Mouse (Mus musculus): ENCODE data around the gene Proser2.

Proser2 gene

DNA sequence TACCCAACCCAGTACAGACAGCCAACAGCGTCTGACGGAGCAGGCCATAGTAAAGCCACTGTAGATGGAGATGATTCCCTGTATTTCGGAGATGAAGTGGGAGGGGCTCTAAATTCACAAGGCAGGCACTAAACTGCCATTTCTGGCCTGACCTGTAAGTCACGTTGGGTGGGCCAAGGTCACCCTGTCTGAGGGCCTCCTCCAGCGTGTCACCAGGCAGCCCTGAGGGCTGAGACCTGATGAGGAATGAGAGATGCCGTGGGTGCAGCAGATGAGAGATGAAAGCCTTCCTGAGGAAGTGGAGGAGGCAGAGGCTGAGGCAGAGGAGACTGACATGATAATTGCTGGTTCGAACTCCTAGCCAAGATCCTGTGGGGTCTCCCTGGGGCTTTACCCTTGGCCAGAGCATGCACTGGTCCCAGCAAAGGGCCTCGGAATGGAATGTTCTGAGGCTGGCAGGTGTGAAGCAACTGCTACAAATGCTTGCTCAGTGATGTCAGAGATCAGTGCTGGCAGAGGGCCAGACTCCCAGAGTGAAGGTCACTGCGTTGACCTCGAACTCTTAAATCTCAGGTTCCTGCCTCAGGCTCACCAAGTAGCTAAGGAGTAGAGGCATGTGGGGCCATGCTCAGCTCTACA lies 55.0 kb downstream of the Proser2 start:
- no peak for DNase-seq (ENCODE audit: low spot score in 2 of 2)

DNA sequence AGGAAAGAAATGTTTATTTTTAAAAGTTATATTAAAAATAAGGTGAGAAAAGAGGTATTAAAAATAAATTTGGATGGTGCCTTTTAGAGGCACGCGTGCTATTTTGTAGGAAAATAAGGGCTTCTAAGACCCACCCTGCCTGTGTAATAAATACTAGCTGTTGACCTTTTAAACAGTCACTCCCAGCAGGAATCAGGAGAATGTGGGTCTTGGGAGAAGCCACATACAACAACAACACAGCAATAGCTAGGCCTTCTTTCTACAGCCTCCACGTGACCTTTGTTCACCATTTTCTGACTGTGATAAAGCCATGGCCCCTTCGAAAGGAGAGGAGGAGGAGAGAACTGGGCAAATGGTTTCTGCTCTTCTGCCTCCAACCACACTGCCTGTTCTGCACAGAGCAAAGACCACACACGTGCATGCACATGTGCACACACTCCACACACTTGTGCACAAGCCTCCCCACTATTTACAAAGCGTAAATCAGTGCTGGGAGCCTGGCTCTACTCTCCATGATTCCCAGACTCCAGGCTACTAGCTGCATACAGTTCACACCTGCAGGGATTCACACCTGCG lies 57.2 kb downstream of the Proser2 start:
- DNase-seq (ENCODE audit: low spot score in 2 of 2): no peak

DNA sequence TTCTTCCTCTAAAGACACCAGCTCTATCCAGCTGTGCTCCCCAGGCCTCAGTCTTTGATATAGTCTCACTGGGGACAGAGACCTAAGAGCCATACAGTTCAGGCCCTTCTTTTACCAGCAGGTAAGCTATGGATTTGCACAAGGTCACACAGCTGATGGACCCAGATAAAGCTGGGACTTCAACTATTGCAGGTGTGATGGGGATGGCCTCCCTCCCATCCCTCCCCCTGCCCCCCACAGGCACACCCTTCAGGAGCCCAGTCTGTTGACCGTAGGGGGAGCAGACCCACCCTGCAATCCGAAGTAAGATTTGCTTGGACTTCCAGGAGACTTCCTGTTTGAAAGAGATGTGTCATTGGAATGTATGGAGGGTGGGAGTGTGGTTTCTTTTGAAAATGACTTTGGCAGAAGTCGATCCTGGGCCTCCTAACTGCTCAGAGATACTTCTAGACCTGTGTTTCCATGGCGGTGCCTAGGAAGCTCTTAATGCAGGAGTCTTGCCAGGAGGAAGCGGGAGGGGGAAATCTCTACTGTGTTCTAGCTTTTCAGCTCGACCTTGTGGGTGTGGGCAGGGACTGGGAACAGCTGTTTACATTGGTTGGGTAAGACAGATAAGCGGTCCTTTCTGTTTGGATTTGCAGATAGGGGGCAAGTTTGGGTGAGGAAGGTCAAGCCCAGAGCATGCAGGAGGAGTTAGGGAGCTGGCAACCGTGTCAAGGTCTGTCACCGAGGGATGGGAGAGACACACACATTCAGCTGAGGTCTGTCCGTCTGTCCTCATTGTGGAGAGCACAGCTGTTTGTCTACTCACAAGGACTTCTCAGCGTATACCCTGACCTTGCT lies 58.2 kb downstream of the Proser2 start:
- DNase-seq (ENCODE audit: low spot score in 2 of 2): no peak

DNA sequence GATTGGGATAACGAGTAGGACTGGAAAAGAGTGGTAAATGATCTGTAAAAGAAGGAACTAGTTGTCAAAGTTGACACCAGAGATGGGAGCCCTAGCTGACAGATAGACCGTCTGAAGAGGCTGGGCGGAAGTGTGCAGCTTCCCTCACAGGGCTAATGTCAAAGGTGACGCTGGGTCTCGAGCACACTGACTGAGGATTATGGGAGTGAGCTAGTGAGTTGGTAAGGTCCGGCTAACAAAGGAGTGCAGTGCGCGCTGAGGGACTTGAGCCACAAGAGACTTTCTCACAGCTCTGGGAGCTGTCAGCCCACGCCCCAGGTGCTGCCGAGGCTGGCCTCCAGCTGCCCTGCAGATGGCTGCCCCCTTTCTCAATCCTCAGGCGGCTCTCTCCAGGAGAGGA lies 59.1 kb downstream of the Proser2 start:
- DNase-seq (ENCODE audit: low spot score in 2 of 2): no peak

DNA sequence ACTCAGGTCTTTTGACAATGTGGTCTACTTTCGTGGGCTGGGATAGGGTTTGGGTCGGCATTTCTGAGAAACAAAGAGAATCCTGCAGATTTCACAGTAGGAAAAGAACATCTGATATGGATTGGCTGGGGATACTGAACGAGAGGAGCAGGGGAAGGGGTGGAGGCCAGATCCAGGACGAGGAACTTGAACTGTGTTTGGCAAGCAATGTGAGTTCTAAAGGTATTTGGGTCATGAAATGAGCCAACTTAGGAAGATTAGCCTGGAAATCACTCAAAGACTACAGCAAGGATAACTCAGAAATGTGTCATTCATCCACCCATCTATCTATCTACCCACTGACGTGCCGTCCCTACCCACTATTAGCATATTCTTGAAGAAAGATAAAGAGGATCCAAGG lies 62.7 kb downstream of the Proser2 start:
- no peak for DNase-seq (ENCODE audit: low spot score in 2 of 2)

DNA sequence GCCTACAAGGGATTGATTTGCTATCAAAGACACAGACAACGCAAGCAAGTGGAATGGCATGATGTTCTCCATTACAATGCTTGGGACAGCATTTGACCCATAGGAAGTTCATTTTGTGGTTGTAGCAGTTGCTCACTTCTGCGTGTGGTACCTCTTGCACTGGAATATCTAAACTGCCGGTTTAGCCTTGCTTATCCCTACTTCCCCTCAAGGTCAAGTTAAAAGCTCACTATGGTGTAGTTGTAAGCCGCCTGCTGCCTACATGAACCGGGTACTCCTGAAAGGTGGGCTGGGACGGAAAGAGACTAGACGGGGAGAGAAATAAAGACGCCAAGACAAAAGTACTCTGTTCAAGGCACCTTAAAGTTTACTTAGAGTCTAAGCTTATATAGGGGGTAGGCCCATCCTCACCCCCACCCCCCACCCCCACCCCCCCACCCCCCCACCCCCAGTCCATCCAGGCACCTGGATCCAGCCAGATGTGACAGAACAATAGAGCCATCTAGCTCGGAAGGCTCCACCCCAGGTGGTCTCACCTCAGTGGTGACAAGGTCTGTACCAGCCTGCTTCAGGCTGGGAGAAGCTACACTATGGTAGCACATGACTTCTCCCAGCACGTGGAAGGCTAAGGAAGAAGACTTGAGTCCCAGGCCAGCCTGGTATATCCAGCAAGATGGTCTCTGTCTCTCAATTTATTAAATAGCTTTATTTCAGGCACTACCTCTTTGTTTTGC lies 69.8 kb downstream of the Proser2 start:
- no peak for DNase-seq (ENCODE audit: low spot score in 2 of 2)

DNA sequence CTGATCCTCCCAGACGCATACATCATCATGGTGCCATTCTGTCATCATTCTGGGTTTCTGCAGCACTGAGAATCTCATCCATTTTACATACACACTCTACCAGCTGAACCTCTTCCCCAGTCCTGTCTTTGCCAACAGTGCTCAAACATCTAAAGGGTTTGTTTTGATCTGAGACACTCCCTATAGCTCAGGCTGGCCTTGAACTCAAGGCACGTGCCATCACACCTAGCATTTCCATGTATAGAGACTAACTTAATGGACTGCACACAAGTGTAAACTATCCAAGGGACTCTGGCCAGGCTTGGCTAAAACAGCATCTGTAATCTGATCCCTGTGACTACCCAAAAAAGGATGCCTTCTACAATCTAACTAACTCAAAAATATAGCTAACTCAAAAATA lies 70.7 kb downstream of the Proser2 start:
- DNase-seq (ENCODE audit: low spot score in 2 of 2): no peak

DNA sequence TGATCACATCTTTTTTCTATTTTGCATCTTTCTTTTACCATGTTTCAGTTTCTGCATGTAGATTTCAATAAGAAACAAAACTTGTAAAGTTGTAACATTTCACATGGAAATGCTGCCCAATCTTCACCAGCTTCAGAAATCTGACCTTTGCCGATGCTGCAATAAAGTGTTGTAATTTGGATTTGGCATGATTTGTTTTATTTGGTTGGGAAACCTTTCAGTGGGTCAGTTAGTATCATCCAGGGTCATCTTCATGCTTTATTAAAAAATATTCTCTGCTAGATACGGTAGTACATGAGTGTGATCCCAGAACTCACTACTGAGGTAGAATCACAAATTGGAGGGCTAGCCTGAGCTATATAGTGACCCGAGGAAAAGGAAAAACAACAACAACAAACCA lies 73.5 kb downstream of the Proser2 start:
- DNase-seq (ENCODE audit: low spot score in 2 of 2): no peak

DNA sequence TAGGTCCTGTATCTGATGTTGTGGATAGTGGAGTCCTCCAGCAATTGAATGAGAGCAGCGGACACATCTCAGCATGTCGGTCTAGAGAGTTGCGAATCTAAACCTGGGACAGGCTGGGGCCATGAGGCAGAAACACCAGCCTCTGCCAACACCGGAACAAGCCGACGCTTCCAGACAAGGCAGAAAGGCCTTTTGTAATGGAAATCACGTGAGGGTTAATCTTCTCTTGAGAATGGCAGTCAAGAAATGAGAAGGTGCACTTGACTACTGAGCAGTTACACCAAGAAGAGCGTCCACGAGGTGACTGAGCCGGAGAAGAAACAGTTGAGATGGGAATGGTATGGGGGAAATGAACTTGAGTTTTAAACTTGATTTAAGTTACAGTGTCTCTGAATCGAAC lies 74.5 kb downstream of the Proser2 start:
- DNase-seq (ENCODE audit: low spot score in 2 of 2): no peak

DNA sequence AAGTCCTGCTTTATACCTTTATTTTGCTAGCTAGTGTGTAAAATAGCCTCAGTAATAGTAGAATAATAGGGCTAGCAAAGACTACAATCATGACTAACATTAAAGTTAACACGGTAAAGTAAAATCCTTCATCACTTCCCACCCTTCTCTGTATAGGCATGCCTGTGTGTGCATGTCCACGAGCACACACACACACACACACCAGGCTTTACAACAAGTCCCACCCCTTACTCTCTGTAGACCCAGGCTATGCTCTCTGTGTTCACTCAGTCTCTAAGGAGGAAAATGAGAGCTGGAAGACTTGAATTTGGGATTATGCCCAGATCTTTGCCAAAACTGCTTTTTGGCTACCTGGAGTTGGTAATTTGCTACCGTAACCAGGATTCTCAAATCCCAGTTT lies 81.0 kb downstream of the Proser2 start:
- DNase-seq (ENCODE audit: low spot score in 2 of 2): no peak

DNA sequence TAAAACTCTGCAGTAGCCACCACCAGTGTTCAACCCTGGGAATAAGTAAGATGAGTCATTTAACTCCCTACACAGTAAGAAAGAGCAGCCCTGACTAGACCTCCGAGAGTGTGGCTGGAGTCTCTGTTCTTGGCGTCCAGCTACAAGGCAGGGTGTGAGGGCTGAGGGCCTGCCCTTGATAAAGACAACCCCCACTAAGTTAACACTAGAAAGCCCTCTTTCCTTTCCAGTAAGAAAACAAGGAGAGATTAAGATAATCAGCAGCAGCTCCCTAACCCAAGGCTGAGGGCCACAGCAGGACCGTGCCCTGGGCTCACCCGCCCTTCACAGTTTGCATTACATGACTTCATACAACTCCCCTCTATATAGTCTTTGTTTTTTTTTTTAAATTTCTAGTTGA lies 81.4 kb downstream of the Proser2 start:
- no peak for DNase-seq (ENCODE audit: low spot score in 2 of 2)
